Mouse (Mus musculus) spleen, adult 2 months (tissue): ENCODE data around the gene Hmgn1. TPM values are rescaled to one million over a fixed set of nuclear protein-coding genes. Genes with fewer than 3 reads are reported as not detected.

Experiments
- DNase-seq, 2 experiments: peaks; one replicate each; pipeline versions ENCODE4 v3.0.0 to v3.0.0-alpha.2; 2012 to 2021; ENCODE audit warnings: low spot score in 2 of 2, low read depth in 1 of 2
- H3K27ac ChIP-seq: fragments of 200-500 bp; 2 replicates; pipeline ENCODE4 v1.5.1; 2012; ENCODE audit warnings: low read length, inconsistent platforms; ENCODE audit not compliant: insufficient read depth
- H3K27me3 ChIP-seq: fragments of 200-500 bp; 2 replicates; pipeline ENCODE4 v1.6.1; 2012; ENCODE audit warnings: mild to moderate bottlenecking, moderate library complexity, low read length, inconsistent platforms; ENCODE audit not compliant: control insufficient read depth, insufficient read depth
- H3K36me3 ChIP-seq: fragments of 200-500 bp; 2 replicates; pipeline ENCODE4 v1.6.1; 2012; ENCODE audit warnings: mild to moderate bottlenecking, low read length, inconsistent platforms; ENCODE audit not compliant: control insufficient read depth, insufficient read depth
- H3K4me1 ChIP-seq: fragments of 200-500 bp; 2 replicates; pipeline ENCODE4 v1.6.1; 2011; ENCODE audit warnings: inconsistent platforms; ENCODE audit not compliant: control insufficient read depth, insufficient read depth, insufficient read length
- H3K4me3 ChIP-seq: fragments of 200-500 bp; 2 replicates; pipeline ENCODE4 v1.5.1; 2011; ENCODE audit warnings: mild to moderate bottlenecking, inconsistent platforms; ENCODE audit not compliant: insufficient read depth, insufficient read length; ENCODE audit errors: extremely low read depth
- CTCF ChIP-seq: fragments of 200-500 bp; IDR thresholded peaks from 2 replicates; pipeline ENCODE4 v1.5.1; 2011; ENCODE audit warnings: mild to moderate bottlenecking, inconsistent platforms; ENCODE audit not compliant: insufficient read depth, insufficient read length, insufficient replicate concordance; ENCODE audit errors: extremely low read depth
- POLR2A ChIP-seq: fragments of 200-500 bp; IDR thresholded peaks from 2 replicates; pipeline ENCODE4 v1.6.1; 2011; ENCODE audit warnings: low read depth, low read length, inconsistent platforms
- WGBS: fragments of 180-500 bp; shearing (Covaris S2); methylation state at CpG from one replicate; pipeline ENCODE4 v1.1.7; 2018; 5-methylcytosine and 5-hydroxymethylcytosine counted together
- polyA plus RNA-seq: library from polyadenylated mRNA; depleted of rRNA; stranded (reverse); fragments of >200 nt; gene quantifications from 2 replicates; pipeline ENCODE4 v1.2.3, GENCODE M21; 2012

Gene Hmgn1
- polyA plus RNA-seq, 1 experiment, result 19.9 TPM

DNA sequence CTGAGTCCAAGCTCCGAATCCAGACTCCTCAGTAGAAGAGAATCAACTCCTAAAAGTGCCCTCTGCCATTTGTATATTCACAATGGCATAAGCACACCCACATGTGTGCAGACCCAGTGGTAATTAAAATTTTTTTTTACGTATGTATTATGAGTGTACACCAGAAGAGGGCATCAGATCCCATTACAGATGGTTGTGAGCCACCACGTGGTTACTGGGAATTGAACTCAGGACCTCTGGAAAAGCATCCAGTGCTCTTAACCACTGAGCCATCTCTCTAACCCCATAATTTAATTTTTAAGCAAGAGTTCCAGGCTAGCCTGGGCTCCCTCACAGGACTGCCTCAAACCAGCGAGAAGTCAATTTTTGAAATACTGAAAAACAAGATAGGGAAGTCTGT is 40.1 kb downstream of the Hmgn1 start:
- 54% methylated on average over 4 of the region's 4 CpGs for WGBS

GRCm38 (mm10) chr16:96087001-96087400 is 40.5 kb downstream of the Hmgn1 start:
- no peak for TF ChIP-seq CTCF
- no peak for TF ChIP-seq POLR2A
- no peaks in the 10 kb centered on the region for H3K36me3 ChIP-seq
- no peak overlapping the region for H3K4me3 ChIP-seq
- peak; percentile 79 to 92 for DNase-seq
- peak overlapping the region; percentile 61; the same call in 1 of the 2 replicates for H3K27ac ChIP-seq
- 8% methylated on average over 12 of the region's 12 CpGs for WGBS
- peaks cover 44% of the 10 kb centered on the region for H3K4me1 ChIP-seq
- H3K27me3 ChIP-seq, result no peaks in the 10 kb centered on the region

More for the DNA sequence above, 40.1 kb downstream of the Hmgn1 start:
- DNase-seq, result no peak
- H3K36me3 ChIP-seq, result no peaks in the 10 kb centered on the region
- TF ChIP-seq CTCF (no peak), POLR2A (no peak)
- no peak overlapping the region for H3K4me3 ChIP-seq
- peak overlapping the region; percentile 61; the same call in 1 of the 2 replicates for H3K27ac ChIP-seq
- peaks cover 44% of the 10 kb centered on the region for H3K4me1 ChIP-seq
- H3K27me3 ChIP-seq, result no peaks in the 10 kb centered on the region

GRCm38 (mm10) chr16:96085597-96085996 is 41.9 kb downstream of the Hmgn1 start:
- DNase-seq, result peak in 1 of 2 experiments; percentile 80
- H3K4me3 ChIP-seq, result no peak overlapping the region
- no peaks in the 10 kb centered on the region for H3K27me3 ChIP-seq
- H3K36me3 ChIP-seq, result peaks cover 1% of the 10 kb centered on the region; the same call in 1 of the 2 replicates
- TF ChIP-seq CTCF (no peak), POLR2A (no peak)
- peaks cover 48% of the 10 kb centered on the region for H3K4me1 ChIP-seq
- peak overlapping the region; percentile 31; the same call in 1 of the 2 replicates for H3K27ac ChIP-seq

DNA sequence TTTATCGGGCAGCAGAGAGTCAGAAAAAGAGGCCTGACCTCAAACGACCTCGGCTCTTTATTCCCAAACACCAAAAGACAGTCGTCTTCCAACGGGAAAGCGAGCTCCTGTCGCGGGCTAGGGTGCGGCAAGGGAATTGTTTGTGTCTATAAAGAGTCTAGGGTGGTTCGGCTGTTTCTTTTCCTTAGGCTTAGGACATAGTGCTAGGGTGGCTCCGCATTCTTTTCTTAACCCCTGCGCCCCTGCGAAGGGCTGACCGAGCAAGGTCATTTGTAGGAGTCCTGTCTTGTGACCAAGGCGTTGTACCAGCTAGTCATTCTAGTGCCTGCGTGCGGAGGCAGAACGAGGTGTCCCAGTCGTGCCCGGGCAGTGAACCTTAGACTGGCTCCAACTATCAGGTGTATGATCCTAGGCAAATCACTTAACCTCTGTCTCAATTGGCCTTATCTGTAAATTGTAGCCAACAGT is 44.3 kb downstream of the Hmgn1 start:
- no peaks in the 10 kb centered on the region for H3K27me3 ChIP-seq
- no peak for DNase-seq
- H3K36me3 ChIP-seq, result peaks cover 6% of the 10 kb centered on the region; the same call in 1 of the 2 replicates
- H3K4me1 ChIP-seq, result peaks cover 31% of the 10 kb centered on the region
- TF ChIP-seq CTCF (no peak), POLR2A (no peak)
- WGBS, result 45% methylated on average over 20 of the region's 20 CpGs
- H3K4me3 ChIP-seq, result peak overlapping the region; percentile 77
- peak overlapping the region; percentile 96 for H3K27ac ChIP-seq

- Histone ChIP-seq H3K36me3 (peaks cover 6% of the 10 kb centered on the region), H3K4me1 (peaks cover 30% of the 10 kb centered on the region), H3K27ac (peak within 1 kb of the TSS; percentile 96), H3K4me3 (peak within 1 kb of the TSS; percentile 99), H3K27me3 (no peaks in the 10 kb centered on the region)
- 1% methylated on average over 92 of the region's 107 CpGs for WGBS
- DNase-seq, result peak; percentile 74 to 89
- TF ChIP-seq POLR2A, result peak; percentile 81
- no peak for TF ChIP-seq CTCF
Measured at GRCm38 (mm10) chr16:96082301-96083178, 45.0 kb downstream of the Hmgn1 start, which contains the start of gene Brwd1. Brwd1 (minus strand) TSS chr16:96082526.

GRCm38 (mm10) chr16:96081742-96082241 is 45.7 kb downstream of the Hmgn1 start:
- Histone ChIP-seq H3K36me3 (peaks cover 7% of the 10 kb centered on the region), H3K27ac (peak overlapping the region; percentile 93), H3K27me3 (no peaks in the 10 kb centered on the region), H3K4me1 (peaks cover 31% of the 10 kb centered on the region), H3K4me3 (peak overlapping the region; percentile 99)
- no peak for TF ChIP-seq CTCF
- TF ChIP-seq POLR2A, result no peak
- DNase-seq, result peak in 1 of 2 experiments; percentile 46
- WGBS, result under 1% methylated on average over 61 of the region's 68 CpGs
